Mouse (Mus musculus) liver, adult 2 months (tissue): ENCODE measurements around the gene Gpn3. TPM values are rescaled to one million over a fixed set of nuclear protein-coding genes. Genes with fewer than 3 reads are reported as not detected.

ENCODE experiments used
- DNase-seq: peaks from one replicate; pipeline ENCODE4 v3.0.0-alpha.2; 2011; ENCODE audit warnings: low read depth, low spot score; ENCODE audit errors: extremely low read depth
- H3K27ac ChIP-seq: fragments of 200-500 bp; replicated peaks from 2 replicates; pipeline ENCODE4 v1.5.1; 2012; ENCODE audit warnings: low read depth, mild to moderate bottlenecking, control low read depth, inconsistent platforms, low read length; ENCODE audit not compliant: insufficient read depth
- H3K27me3 ChIP-seq: fragments of 200-500 bp; 2 replicates; pipeline ENCODE4 v1.6.1; 2012; ENCODE audit warnings: mild to moderate bottlenecking, moderate library complexity, low read length, inconsistent platforms; ENCODE audit not compliant: control insufficient read depth, insufficient read depth
- H3K36me3 ChIP-seq: fragments of 200-500 bp; 2 replicates; pipeline ENCODE4 v1.6.1; 2012; ENCODE audit warnings: low read length, inconsistent platforms; ENCODE audit not compliant: control insufficient read depth, insufficient read depth
- H3K4me1 ChIP-seq: fragments of 200-500 bp; 2 replicates; pipeline ENCODE4 v1.6.1; 2011; ENCODE audit warnings: low read length; ENCODE audit not compliant: control insufficient read depth, insufficient read depth
- H3K4me3 ChIP-seq: fragments of 200-500 bp; 2 replicates; pipeline ENCODE4 v1.5.1; 2011; ENCODE audit warnings: low read depth, mild to moderate bottlenecking, control low read depth, low read length, moderate library complexity; ENCODE audit not compliant: insufficient read depth
- H3K79me2 ChIP-seq: fragments of 200-500 bp; 2 replicates; pipeline ENCODE4 v1.6.1; 2012; ENCODE audit warnings: inconsistent platforms, mild to moderate bottlenecking, low read length, moderate library complexity; ENCODE audit not compliant: control insufficient read depth, insufficient read depth
- H3K9ac ChIP-seq: fragments of 200-500 bp; 2 replicates; pipeline ENCODE4 v1.6.1; 2012; ENCODE audit warnings: low read depth, mild to moderate bottlenecking, control low read depth, inconsistent platforms, low read length
- CTCF ChIP-seq: fragments of 200-500 bp; IDR thresholded peaks from 2 replicates; pipeline ENCODE4 v1.5.1; 2011; ENCODE audit warnings: low read depth, low read length, control low read depth
- POLR2A ChIP-seq: fragments of 200-500 bp; IDR thresholded peaks from 2 replicates; pipeline ENCODE4 v1.6.1; 2011; ENCODE audit warnings: low read length, control low read depth; ENCODE audit not compliant: insufficient read depth; ENCODE audit errors: extremely low read depth
- WGBS: fragments of 180-500 bp; shearing (Covaris S2); methylation state at CpG from one replicate; pipeline ENCODE4 v1.1.7; 2018; 5-methylcytosine and 5-hydroxymethylcytosine counted together
- polyA plus RNA-seq: library from polyadenylated mRNA; depleted of rRNA; stranded (reverse); fragments of >200 nt; gene quantifications from 2 replicates; pipeline ENCODE4 v1.2.3, GENCODE M21; 2012; rRNA removed
- total RNA-seq: library from RNA; depleted of rRNA; stranded (reverse); fragments of >200 nt; gene quantifications from 2 replicates; pipeline ENCODE4 v1.2.3, GENCODE M21; 2014; rRNA removed

Gpn3 gene
- 14.1 and 18.4 TPM in 2 replicates for total RNA-seq
- polyA plus RNA-seq = 23.5 and 24.6 TPM in 2 replicates

GRCm38 (mm10) chr5:122371591-122372191, at the start of gene Gpn3:
Gene Gpn3 (plus strand): TSS chr5:122371876.
- DNase-seq = no peak
- Histone ChIP-seq H3K27ac (peak within 1 kb of the TSS; percentile 68), H3K36me3 (peaks cover 3% of the 10 kb centered on the region; the same call in 1 of the 2 replicates), H3K27me3 (no peaks in the 10 kb centered on the region), H3K4me3 (peak within 1 kb of the TSS; percentile 74), H3K4me1 (peaks cover 2% of the 10 kb centered on the region), H3K79me2 (no peaks in the 10 kb centered on the region; the same call in 1 of the 2 replicates), H3K9ac (peak within 1 kb of the TSS; percentile 84)
- WGBS = 3% methylated on average over 34 of the region's 46 CpGs
- TF ChIP-seq POLR2A (no peak), CTCF (no peak)

- H3K4me1 ChIP-seq = no peaks in the 10 kb centered on the region
- no peak overlapping the region for H3K9ac ChIP-seq
- 71% methylated on average over 8 of the region's 8 CpGs for WGBS
- no peak for DNase-seq
- peaks cover 13% of the 10 kb centered on the region for H3K36me3 ChIP-seq
- H3K79me2 ChIP-seq = no peaks in the 10 kb centered on the region
- no peak overlapping the region for H3K27ac ChIP-seq
- no peak overlapping the region for H3K4me3 ChIP-seq
- no peaks in the 10 kb centered on the region for H3K27me3 ChIP-seq
- TF ChIP-seq POLR2A = no peak
- TF ChIP-seq CTCF = no peak
Measured at GRCm38 (mm10) chr5:122323523-122323922, 48.2 kb upstream of the Gpn3 start.

GRCm38 (mm10) chr5:122324608-122325431, 46.9 kb upstream of the Gpn3 start:
- WGBS = 79% methylated on average over 23 of the region's 23 CpGs
- H3K4me3 ChIP-seq = no peak overlapping the region
- H3K9ac ChIP-seq = no peak overlapping the region
- H3K36me3 ChIP-seq = peaks cover 13% of the 10 kb centered on the region
- no peak overlapping the region for H3K27ac ChIP-seq
- no peaks in the 10 kb centered on the region for H3K4me1 ChIP-seq
- H3K79me2 ChIP-seq = no peaks in the 10 kb centered on the region
- TF ChIP-seq POLR2A = no peak
- no peak for TF ChIP-seq CTCF
- no peaks in the 10 kb centered on the region for H3K27me3 ChIP-seq
- peak; percentile 72 for DNase-seq

GRCm38 (mm10) chr5:122325477-122325876, 46.2 kb upstream of the Gpn3 start:
- WGBS = 89% methylated on average over 8 of the region's 8 CpGs
- TF ChIP-seq POLR2A = no peak
- no peak for TF ChIP-seq CTCF
- peaks cover 12% of the 10 kb centered on the region for H3K36me3 ChIP-seq

GRCm38 (mm10) chr5:122327283-122327682, 44.4 kb upstream of the Gpn3 start:
- Histone ChIP-seq H3K79me2 (no peaks in the 10 kb centered on the region), H3K27me3 (no peaks in the 10 kb centered on the region), H3K4me3 (no peak overlapping the region), H3K4me1 (no peaks in the 10 kb centered on the region), H3K36me3 (no peaks in the 10 kb centered on the region; the same call in 1 of the 2 replicates), H3K9ac (no peak overlapping the region), H3K27ac (no peak overlapping the region)
- 95% methylated on average over 3 of the region's 3 CpGs for WGBS
- DNase-seq = no peak
- TF ChIP-seq CTCF = no peak
- no peak for TF ChIP-seq POLR2A

More at GRCm38 (mm10) chr5:122325477-122325876, 46.2 kb upstream of the Gpn3 start:
- Histone ChIP-seq H3K9ac (no peak overlapping the region), H3K4me3 (no peak overlapping the region), H3K79me2 (no peaks in the 10 kb centered on the region), H3K27ac (no peak overlapping the region), H3K4me1 (no peaks in the 10 kb centered on the region), H3K27me3 (no peaks in the 10 kb centered on the region)
- DNase-seq = no peak
